Mouse (Mus musculus): ENCODE results near the gene Grin3b. TPM values are rescaled to one million over a fixed set of nuclear protein-coding genes. Genes with fewer than 3 reads are reported as not detected.

Gene Grin3b
- total RNA-seq, 2 experiments from 2014 or later, result 0.57 to 0.67 TPM

- DNase-seq, result no peak
Measured at GRCm38 (mm10) chr10:79936284-79936910, 34.1 kb upstream of the Grin3b start.

DNA sequence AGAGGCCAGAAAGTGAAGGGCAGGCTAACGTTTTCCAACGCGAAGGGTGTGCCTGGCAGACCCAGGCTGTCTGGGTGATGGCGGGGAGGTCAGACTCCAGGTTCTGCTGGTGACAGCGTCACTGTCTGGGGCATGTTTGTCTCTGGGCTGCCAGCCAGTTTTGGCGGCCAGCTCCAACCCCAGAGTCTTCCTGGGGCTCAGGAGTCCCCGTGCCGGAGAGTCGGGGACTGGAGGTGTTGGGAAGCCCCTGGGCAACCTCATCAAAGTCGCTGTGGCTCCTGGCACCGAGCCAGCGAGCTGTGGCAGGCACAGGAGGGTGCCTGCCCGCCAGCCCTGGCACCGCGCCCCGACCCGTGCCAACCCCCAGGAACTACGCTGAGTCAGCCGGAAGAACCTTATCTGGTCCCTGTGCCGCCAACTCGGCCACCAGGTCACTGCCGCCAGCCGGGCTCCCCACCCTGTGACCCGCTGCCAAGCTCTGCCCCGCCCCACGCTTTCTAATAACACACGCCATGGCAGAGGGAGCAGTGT lies 33.5 kb upstream of the Grin3b start:
- peak; percentile 85 to 90 for DNase-seq

DNA sequence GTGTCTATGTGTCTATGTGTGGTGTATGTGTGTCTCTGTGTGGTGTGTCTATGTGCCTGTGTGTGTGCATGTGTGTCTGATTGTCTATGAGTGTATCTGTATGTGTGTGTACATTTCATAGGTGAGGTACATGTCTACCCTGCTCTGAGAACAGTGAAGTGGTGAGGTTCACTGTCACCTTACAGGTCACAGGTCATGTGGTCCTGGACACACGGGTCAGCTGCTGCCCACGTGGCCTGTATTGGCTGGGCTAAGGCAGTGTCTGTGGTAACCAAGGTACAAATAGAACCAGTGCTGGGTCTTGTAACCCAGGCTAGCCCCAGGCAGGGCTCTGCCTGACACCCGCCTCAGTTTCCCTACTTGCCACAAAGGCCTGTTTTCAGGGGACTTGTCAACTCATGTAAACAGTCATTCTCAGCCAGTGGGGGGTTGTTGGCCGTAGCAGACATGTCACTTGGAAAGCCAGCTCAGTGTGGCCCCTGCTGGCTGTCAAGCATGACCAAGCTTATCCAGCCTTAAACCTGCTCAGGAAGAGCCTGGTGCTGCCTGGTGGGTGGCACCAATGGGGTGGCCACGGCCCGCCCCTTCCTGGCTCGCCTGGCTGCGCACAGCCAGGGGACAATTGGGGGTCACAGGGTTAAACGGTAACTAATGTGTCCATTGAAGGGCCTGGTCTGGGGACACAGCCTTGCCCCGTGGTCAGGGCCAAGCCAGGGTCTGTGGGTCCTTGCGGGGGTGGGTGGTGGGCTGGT lies 32.6 kb upstream of the Grin3b start:
- no peak for DNase-seq

DNA sequence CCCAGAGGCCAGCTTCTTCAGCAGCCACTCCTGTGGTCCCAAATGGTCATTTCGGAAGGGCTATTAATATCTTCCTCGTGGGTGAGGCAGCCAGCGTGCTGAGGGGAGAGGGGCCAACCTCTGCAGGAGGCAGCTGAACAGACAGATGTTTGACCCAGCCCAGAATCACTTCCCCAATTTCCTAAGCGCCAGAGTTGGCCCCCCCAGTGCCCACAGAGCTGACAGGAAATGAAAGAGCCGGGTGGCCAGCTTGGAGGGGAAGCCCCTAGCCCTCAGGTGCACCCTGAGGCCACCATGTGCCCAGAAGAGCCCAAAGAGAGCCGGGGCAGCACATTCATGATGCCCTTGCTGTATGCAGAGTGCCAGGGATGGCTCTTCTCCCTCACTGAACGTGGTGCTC lies 29.8 kb upstream of the Grin3b start:
- DNase-seq, result peak in 1 of 2 experiments; percentile 79

- DNase-seq, result no peak
Measured at GRCm38 (mm10) chr10:79942988-79943387, 27.5 kb upstream of the Grin3b start.

DNA sequence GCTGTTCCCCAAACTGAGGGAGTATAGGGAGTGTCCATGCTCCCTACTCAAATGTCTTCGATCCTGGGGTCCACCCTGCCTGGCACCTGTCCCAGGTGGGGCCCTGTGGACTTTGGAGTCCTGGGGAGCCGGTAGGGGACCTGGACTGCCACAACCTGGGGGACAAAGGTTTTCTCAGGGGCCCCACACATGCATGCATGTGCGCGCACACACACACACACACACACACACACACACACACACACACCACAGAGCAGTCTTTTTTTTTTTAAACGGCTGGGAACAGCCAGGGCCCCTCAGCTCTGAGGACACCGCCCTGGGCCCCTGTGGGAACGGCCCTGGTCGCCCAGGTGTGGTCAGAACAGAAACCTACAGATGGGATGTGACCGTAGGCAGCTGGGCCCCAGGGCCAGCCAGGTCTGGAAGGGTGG lies 27.0 kb upstream of the Grin3b start:
- no peak for DNase-seq

- no peak for DNase-seq
Measured at GRCm38 (mm10) chr10:79945507-79946234, 24.8 kb upstream of the Grin3b start.

- DNase-seq, result no peak
Measured at GRCm38 (mm10) chr10:79946752-79947322, 23.7 kb upstream of the Grin3b start.

DNA sequence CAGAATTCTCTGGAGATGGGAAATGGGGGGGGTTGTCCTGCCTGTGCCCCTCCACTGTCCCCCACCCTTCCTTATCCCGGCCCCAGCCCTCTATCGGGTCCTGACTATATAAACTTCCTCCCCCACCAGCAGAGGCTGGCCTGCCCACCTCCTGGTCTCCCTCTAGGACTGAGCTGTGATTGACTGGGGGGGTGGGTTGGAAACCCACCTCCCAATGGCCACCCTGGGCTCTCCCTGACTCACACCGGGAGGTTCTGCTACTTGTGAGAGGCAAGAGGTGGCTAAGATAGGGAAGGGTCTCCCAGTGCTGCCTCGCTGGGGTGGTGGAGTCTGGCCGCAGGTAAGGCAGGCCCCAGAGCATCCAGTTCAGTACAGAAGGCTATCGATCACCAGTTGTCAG lies 23.0 kb upstream of the Grin3b start:
- DNase-seq, result no peak

DNA sequence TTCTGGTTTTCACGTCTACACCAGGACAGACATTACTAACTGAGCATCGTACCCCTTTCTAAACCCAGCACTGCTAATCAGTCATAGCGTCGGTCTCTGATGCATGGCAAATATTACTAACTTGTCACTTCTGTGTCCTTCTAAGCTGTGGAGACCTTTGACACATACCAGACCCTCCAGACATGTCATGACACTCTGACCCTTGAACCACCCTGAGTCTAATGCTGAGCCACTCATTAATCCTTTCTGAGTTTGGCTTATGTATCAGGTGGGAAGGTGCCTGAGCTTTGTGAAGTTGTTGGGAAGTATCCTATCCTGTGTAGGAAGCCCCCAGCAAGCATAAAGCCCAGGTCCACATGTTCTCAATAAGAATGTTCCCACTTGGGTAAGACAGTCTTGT lies 20.6 kb upstream of the Grin3b start:
- no peak for DNase-seq

DNA sequence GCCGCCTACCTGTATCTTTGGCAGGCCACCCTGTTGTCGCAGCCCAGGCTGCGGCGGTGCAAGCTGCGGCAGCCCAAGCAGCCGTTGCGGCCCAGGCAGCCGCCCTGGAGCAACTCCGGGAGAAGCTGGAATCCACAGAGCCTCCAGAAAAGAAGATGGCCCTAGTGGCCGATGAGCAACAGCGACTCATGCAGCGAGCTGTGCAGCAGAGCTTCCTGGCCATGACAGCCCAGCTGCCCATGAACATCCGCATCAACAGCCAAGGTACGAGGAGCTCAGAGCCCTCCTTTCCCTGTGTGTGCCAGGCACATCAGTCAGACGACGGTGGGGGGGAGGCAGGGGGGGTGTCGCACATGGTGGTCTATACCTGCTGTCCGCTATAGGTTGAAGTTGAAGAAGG lies 19.9 kb upstream of the Grin3b start:
- no peak for DNase-seq

- peak in 1 of 2 experiments; percentile 59 for DNase-seq
Measured at GRCm38 (mm10) chr10:79953946-79954345, 16.6 kb upstream of the Grin3b start.

DNA sequence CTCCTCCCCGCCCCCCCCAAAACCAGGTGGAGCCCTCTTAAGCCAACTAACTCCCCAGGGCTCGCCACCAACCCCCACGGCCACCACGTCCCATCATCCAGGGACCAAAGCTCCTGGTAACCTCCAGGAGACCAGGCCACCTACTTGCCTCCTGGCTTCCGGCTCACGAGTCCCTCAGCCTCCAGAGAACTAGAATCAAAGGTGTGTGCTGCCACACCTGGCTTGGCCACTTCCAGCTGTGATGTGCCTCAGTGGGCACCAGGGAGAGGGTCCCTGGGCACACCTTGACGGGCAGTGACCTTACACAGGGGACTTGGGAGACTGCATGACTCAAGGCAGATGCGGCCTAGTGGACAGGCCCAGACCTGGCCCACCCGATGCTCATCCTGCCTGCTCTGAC lies 14.8 kb upstream of the Grin3b start:
- no peak for DNase-seq

DNA sequence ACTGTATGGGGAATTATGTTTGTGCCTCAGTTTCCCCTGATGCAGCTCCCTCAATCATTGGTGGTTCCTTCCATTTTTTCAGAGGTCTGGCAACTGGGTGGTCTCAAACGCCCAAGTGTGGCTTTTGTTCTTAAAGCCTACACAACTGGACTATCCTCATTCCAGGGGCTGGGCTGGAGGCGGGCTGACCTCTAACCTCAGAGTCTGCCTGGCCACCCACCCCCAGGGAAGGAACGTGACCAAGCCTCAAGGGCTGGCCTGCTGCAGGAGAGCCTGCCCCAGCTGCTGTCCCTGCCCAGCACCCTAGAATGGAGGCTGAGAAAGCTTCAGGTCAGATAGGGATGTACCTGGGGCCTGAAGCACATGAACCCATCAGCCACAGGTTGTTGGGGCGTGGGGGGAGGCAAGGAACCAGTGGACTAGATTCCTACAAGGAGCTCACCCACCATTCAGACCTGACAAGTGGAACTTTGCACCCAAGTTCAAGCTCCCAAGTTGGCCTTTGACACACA lies 13.8 kb upstream of the Grin3b start:
- DNase-seq, result no peak

GRCm38 (mm10) chr10:79958140-79958816 lies 12.2 kb upstream of the Grin3b start:
- peak; percentile 85 to 94 for DNase-seq

GRCm38 (mm10) chr10:79959412-79959811 lies 11.1 kb upstream of the Grin3b start:
- peak; percentile 52 to 77 for DNase-seq

DNA sequence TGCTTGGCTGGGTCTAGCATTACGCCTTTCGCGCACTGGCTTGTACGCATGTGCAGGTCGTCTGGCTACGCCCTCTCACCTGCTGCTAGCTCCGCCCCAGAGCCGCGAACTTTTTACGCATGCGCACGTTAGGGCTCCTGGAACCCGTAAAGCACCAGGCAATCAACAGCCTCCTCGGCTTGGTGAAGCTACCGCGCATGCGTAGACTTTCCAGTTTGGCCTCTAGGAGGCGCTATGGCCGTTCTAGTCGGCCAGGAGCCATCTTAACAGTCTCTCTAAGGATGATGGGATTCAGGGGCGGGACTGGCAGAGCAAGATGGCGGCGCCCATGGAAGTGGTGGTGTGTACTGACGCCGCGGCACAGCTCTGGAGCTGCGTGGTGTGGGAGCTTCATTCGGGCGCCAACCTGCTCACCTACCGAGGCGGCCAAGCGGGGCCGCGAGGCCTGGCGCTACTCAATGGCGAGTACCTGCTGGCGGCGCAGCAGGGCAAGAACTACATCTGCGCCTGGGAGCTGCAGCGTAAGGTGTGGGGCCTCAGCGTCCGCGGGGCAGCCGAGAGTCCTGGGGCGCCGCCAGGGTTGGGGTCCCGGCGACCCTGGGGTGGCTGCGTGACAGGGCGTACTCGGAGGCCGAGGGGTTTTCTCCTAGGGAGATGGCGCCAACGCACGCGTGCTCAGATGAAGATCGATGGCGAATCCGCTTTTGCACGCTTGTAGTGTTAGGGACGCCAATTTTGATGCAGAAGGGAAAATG lies 10.5 kb upstream of the Grin3b start, which contains the start of gene Wdr18:
Gene Wdr18, plus strand, starts transcription at position 306 of the 755 bp plus-strand sequence.
- peak; percentile 99 for DNase-seq

GRCm38 (mm10) chr10:79960671-79961294 lies 9.7 kb upstream of the Grin3b start:
- DNase-seq, result no peak

DNA sequence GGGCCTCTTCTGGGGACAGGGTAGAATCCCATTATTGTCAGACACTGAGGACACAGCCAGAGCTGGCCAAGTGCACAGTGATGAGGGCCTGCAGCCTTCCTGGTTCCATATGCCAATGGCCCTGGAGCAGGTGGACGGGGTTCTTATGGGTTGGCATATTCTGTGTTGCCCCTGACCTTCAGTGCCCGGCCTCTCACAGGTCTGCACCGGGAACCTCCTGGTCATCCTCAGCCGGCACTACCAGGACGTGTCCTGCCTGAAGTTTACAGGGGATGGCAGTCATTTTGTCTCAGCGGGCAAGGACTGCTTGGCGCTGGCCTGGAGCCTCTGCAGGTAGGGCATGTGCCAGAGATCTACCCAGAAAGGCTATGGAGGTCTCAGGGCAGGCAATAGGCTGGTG lies 5.8 kb upstream of the Grin3b start:
- DNase-seq, result no peak

GRCm38 (mm10) chr10:79965325-79965724 lies 5.2 kb upstream of the Grin3b start:
- DNase-seq, result no peak
